Comparison of ENCODE assay signal across 9 mouse cellular contexts in the genomic region with DNA sequence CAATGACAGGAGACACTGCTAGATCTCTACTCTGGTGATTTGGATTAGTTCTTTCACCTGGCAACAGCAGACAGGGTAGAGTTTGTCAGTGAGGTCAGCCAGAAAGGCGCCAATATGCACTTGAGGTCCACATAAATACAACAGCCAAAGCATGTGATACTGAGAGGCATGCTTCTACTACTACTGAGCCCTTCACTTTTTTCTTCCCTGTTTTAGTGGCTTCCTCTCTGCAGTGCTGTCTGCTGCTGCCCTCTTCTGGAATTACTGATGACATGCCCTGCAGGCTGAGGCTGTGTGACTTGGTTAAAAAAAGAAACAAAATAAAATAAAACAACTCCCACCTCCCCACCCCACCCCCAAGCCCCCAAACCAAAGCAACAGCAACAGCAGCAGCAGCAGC.
DNase-seq lines count a peak whose midpoint lies in the region; ATAC-seq and TF ChIP-seq lines count a peak whose summit lies in the region.
"Had no signal": no experiment of that assay in that cellular context is flagged by ENCODE, and none has a peak within 500 bp of the region (broad histone marks: within the 10 kb centered on the region; RNA-seq: fewer than 3 reads in every experiment).

No protein-coding gene starts in this region.

- H3K4me3 ChIP-seq in kidney, adult 2 months (ENCODE audit: insufficient read depth, low read depth, low read length): no peak overlapping the region

- no peaks in the 10 kb centered on the region for H3K27me3 ChIP-seq in kidney, adult 2 months (replicated peaks; ENCODE audit: control insufficient read depth, insufficient read depth, low read length)

- peak; percentile 74 for ATAC-seq in megakaryocyte progenitor cell, adult 5-6 weeks (replicated peaks; ENCODE audit: poor library complexity)
- no peak for ATAC-seq in megakaryocyte-erythroid progenitor cell, adult 5-6 weeks (replicated peaks; ENCODE audit: low FRiP score, low TSS enrichment, poor library complexity, severe bottlenecking)
- no peak for ATAC-seq in erythroid progenitor cell, adult 5-6 weeks (replicated peaks; ENCODE audit: low FRiP score, poor library complexity, severe bottlenecking)

- H3K4me1 ChIP-seq in kidney, adult 2 months (ENCODE audit: control insufficient read depth, insufficient read depth, low read length): no peaks in the 10 kb centered on the region

- H3K36me3 ChIP-seq in kidney, adult 2 months (ENCODE audit: control insufficient read depth, insufficient read depth, low read length): no peaks in the 10 kb centered on the region

- peak; percentile 63 to 64 for DNase-seq in cerebellum, postnatal 10 days
- DNase-seq in cerebellum, adult 9-11 months: no peak
- DNase-seq in 416B (ENCODE audit: low read depth): peak; percentile 44
- DNase-seq in embryo, embryonic 11 days: peak; percentile 61
- peak; percentile 18 for DNase-seq in kidney, adult 2 months

- peak; percentile 60 for TF ChIP-seq CTCF in kidney, adult 2 months (conservative IDR thresholded peaks at IDR 0.05; ENCODE audit: insufficient read depth, insufficient read length, low read depth, low read length)

- TF ChIP-seq POLR2A in kidney, adult 2 months (IDR thresholded peaks at IDR 0.05; ENCODE audit: low read depth, low read length): no peak

- H3K27ac ChIP-seq in kidney, adult 2 months (ENCODE audit: insufficient read depth, low read depth, low read length): no peak overlapping the region
- H3K27ac ChIP-seq: macrophage had no signal

- WGBS in kidney, adult 2 months: 17% methylated on average over 1 of the region's 1 CpGs
